Mouse (Mus musculus) embryonic facial prominence, embryonic 14.5 days (tissue): ENCODE results near the gene Hebp1. TPM values are rescaled to one million over a fixed set of nuclear protein-coding genes. Genes with fewer than 3 reads are reported as not detected.

Experiments
- ATAC-seq: fragments of 200-750 bp; cut with Nextera tagmentation; 2 replicates; pipeline ENCODE4 v1.8.0; 2017; ENCODE audit warnings: low read depth, moderate number of reproducible peaks, moderate TSS enrichment
- DNase-seq: peaks from one replicate; pipeline ENCODE4 v3.0.0-alpha.2; 2015; ENCODE audit warnings: low spot score
- H3K27ac ChIP-seq: fragments of 300-500 bp; sonication (generic); replicated peaks from 2 replicates; pipeline ENCODE4 v1.5.1; 2014; ENCODE audit warnings: low read depth, mild to moderate bottlenecking, low read length, moderate library complexity
- H3K27me3 ChIP-seq: fragments of 300-500 bp; sonication (generic); replicated peaks from 2 replicates; pipeline ENCODE4 v1.6.1; 2014; ENCODE audit warnings: low read length; ENCODE audit not compliant: control insufficient read depth, insufficient read depth
- H3K36me3 ChIP-seq: fragments of 300-500 bp; sonication (generic); 2 replicates; pipeline ENCODE4 v1.6.1; 2014; ENCODE audit warnings: low read length, mixed read lengths; ENCODE audit not compliant: control insufficient read depth, insufficient read depth
- H3K4me1 ChIP-seq: fragments of 300-500 bp; sonication (generic); 2 replicates; pipeline ENCODE4 v1.6.1; 2014; ENCODE audit warnings: antibody characterized with exemption, low read length; ENCODE audit not compliant: control insufficient read depth, insufficient read depth
- H3K4me2 ChIP-seq: fragments of 300-500 bp; sonication (generic); 2 replicates; pipeline ENCODE4 v1.6.1; 2014; ENCODE audit warnings: low read depth, mild to moderate bottlenecking, low read length, moderate library complexity, mixed read lengths
- H3K4me3 ChIP-seq: fragments of 300-500 bp; sonication (generic); 2 replicates; pipeline ENCODE4 v1.5.1; 2014; ENCODE audit warnings: low read depth, mild to moderate bottlenecking, low read length
- H3K9ac ChIP-seq: fragments of 300-500 bp; sonication (generic); 2 replicates; pipeline ENCODE4 v1.6.1; 2014; ENCODE audit warnings: low read depth, mild to moderate bottlenecking, low read length, moderate library complexity, mixed read lengths
- H3K9me3 ChIP-seq: fragments of 300-500 bp; sonication (generic); 2 replicates; pipeline ENCODE4 v1.6.1; 2016; ENCODE audit warnings: low read length; ENCODE audit not compliant: control insufficient read depth
- WGBS: fragments of 180-500 bp; shearing (Covaris S2); extraction: QIAGEN DNeasy Blood & Tissue Kit; methylation state at CpG from one replicate; pipeline ENCODE4 v1.1.7; 2014; 5-methylcytosine and 5-hydroxymethylcytosine counted together
- polyA plus RNA-seq: library from polyadenylated mRNA; unstranded; fragments of >200 nt; fragmentation: Nextera tagmentation; extraction: Ambion mirVana; gene quantifications from 2 replicates; pipeline ENCODE4 v1.2.1, GENCODE M21; 2014

Gene Hebp1
- polyA plus RNA-seq, 1 experiment from 2014 or later, result 7.4 TPM

DNA sequence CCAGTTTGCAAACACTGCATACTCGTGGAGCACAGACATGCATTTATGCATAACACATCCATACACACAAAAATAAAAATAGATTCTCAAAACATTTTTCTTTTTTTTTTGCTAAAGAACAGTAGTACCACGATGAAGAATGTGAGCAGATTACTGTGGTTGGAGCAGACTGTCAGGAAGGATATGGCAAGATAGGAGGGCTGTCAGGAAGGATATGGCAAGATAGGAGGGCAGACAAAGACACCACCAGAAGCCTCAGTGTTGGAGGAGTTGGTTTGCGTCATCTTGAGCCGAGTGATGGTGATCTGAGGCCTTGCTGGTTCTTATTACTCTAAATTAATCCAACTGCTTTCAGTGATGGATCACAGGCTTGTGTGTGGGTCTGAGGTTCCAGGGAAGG, 35.0 kb downstream of the Hebp1 start:
- no peak overlapping the region for H3K9ac ChIP-seq
- no peak overlapping the region for H3K4me2 ChIP-seq
- WGBS, result 55% methylated on average over 4 of the region's 4 CpGs
- no peaks in the 10 kb centered on the region for H3K36me3 ChIP-seq
- no peaks in the 10 kb centered on the region for H3K9me3 ChIP-seq
- DNase-seq (no peak), ATAC-seq (no peak)
- H3K4me3 ChIP-seq, result no peak overlapping the region
- H3K4me1 ChIP-seq, result no peaks in the 10 kb centered on the region
- H3K27ac ChIP-seq, result no peak overlapping the region
- no peaks in the 10 kb centered on the region for H3K27me3 ChIP-seq

DNA sequence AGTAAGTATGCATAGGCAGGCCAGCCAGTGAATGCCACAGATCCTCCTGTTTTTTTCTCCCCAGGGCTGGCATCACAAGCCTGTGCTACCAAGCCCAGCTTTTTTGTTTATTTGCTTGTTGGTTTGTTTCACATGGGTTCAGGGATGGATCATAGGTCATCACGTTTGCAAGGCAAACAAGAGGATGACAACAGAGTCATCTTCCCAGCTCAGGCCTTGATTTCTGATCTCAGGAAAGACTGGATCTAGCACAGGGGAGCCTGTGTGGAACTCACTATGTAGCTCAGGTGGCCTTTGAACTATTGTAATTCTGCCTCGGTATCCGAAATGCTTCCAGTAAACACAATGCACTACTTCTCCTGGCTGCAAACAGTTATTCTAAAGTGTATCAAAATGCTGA, 35.5 kb downstream of the Hebp1 start:
- no peaks in the 10 kb centered on the region for H3K36me3 ChIP-seq
- no peaks in the 10 kb centered on the region for H3K9me3 ChIP-seq
- no peaks in the 10 kb centered on the region for H3K4me1 ChIP-seq
- 84% methylated on average over 3 of the region's 3 CpGs for WGBS
- H3K27me3 ChIP-seq, result no peaks in the 10 kb centered on the region
- no peak overlapping the region for H3K27ac ChIP-seq
- DNase-seq, result no peak
- no peak overlapping the region for H3K4me2 ChIP-seq
- no peak for ATAC-seq
- H3K4me3 ChIP-seq, result no peak overlapping the region
- no peak overlapping the region for H3K9ac ChIP-seq

DNA sequence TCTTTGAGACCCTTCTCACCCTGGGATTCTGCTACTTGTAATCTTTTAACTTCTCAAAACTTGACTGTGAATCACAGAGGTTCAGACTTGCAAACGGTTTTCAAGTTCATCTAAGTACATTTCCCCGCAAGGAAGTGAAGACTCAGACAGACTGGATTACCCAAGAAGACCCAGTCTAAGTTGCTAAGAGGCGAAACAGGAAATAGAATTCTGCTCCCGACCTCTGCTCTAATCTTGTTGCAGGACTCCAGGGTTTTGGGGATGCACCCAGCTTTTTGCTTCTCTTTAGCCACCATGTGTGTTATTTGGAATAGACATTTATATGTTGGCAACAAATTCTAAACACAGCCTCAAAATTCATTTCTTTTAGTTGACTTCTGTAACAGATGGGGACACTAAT, 36.5 kb downstream of the Hebp1 start:
- H3K4me3 ChIP-seq, result no peak overlapping the region
- ATAC-seq, result no peak
- 62% methylated on average over 4 of the region's 4 CpGs for WGBS
- H3K27me3 ChIP-seq, result no peaks in the 10 kb centered on the region
- H3K4me1 ChIP-seq, result no peaks in the 10 kb centered on the region
- no peak for DNase-seq
- no peak overlapping the region for H3K4me2 ChIP-seq
- no peak overlapping the region for H3K9ac ChIP-seq
- no peaks in the 10 kb centered on the region for H3K9me3 ChIP-seq
- H3K27ac ChIP-seq, result no peak overlapping the region
- no peaks in the 10 kb centered on the region for H3K36me3 ChIP-seq

DNA sequence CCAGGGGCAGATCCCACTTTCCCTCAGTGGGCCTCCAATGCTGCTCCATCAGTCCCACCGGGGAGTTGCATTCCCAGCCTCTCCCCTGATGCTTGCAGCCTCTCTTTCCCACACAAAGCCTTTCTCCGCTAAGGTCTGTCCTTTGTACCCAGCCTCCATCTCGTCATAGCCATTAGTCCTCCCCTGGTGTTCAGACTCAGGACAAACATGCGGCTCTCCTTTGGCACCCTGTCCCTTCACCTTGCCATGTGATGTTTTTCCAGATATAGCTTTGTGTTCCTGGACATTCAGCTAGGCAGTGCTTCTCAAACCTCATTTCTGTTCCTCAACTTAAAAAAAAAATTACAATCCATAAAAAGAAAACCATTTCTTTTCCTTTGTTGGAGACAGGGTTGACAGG, 39.3 kb downstream of the Hebp1 start:
- H3K4me1 ChIP-seq, result no peaks in the 10 kb centered on the region
- no peak for ATAC-seq
- no peaks in the 10 kb centered on the region for H3K27me3 ChIP-seq
- no peak for DNase-seq
- no peak overlapping the region for H3K27ac ChIP-seq
- H3K36me3 ChIP-seq, result no peaks in the 10 kb centered on the region
- no peak overlapping the region for H3K4me2 ChIP-seq
- 60% methylated on average over 4 of the region's 4 CpGs for whole genome bisulfite sequencing
- no peak overlapping the region for H3K4me3 ChIP-seq
- no peak overlapping the region for H3K9ac ChIP-seq
- H3K9me3 ChIP-seq, result no peaks in the 10 kb centered on the region

DNA sequence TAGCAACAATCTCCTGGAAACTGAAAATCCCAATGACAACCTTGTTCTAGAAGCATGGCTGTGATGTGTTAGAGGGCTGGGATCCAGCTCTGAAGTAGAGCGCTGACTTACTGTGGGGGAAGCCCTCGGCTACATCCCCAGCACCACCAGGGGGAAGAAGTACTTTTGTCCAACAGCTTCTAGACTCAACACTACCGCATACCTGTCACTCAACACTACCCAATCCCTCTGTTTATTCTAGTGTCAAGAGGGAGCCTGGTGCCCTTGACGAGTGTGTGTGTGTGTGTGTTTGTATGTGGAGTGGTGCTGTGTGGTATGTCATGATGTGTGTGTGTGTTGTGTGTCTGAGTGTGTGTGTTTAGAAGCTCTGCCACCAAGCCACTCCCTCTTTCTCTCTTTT, 40.3 kb downstream of the Hebp1 start:
- no peaks in the 10 kb centered on the region for H3K4me1 ChIP-seq
- no peak overlapping the region for H3K4me2 ChIP-seq
- no peak for DNase-seq
- no peak overlapping the region for H3K9ac ChIP-seq
- 0 out of 2 replicates have a peak, but pooled peaks cover 3% of the 10 kb centered on the region for H3K9me3 ChIP-seq
- no peaks in the 10 kb centered on the region for H3K27me3 ChIP-seq
- no peaks in the 10 kb centered on the region for H3K36me3 ChIP-seq
- H3K4me3 ChIP-seq, result no peak overlapping the region
- no peak overlapping the region for H3K27ac ChIP-seq
- ATAC-seq, result no peak
- 55% methylated on average over 4 of the region's 4 CpGs for WGBS

DNA sequence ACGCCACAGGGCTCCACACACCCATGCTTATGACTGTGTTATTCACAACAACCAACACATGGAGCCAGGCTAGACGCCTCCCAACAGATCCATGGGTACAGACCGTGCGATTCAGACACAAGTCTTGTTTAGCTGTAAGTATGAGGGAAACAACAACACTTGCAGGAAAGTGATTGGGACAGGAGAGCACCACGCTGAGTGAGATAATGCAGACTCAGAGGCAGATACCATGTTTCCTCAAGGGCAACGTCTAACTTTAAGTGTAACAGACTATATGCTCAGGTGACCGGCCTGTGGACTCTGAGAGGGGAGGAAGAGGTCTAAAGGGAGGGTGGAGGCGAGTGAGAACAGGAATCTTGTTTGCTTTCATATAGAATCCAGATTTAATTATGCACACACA, 41.2 kb downstream of the Hebp1 start:
- DNase-seq (no peak), ATAC-seq (no peak)
- Histone ChIP-seq H3K9ac (no peak overlapping the region), H3K27me3 (no peaks in the 10 kb centered on the region), H3K9me3 (0 out of 2 replicates have a peak, but pooled peaks cover 3% of the 10 kb centered on the region), H3K27ac (no peak overlapping the region), H3K4me3 (no peak overlapping the region), H3K4me1 (no peaks in the 10 kb centered on the region), H3K4me2 (no peak overlapping the region), H3K36me3 (no peaks in the 10 kb centered on the region)
- 78% methylated on average over 8 of the region's 8 CpGs for WGBS

DNA sequence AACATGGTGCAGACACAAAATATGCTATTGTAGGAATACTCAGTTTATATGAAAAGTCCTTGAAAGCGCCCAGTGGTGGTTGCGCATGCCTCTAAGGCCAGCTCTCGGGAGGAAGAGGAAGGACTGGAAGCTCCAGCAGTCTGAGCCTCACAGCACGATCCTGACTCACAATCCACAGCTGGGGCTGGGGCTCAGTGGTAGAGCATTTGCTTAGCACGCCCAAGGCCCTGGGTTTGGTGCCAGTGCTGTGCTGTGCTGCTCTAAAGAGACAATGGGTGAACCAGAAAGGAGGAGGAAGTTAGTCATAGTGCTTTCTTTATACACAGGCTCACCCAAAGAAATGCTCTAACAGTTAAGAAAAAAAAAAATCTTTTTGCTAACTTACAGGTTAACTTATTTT, 44.1 kb downstream of the Hebp1 start:
- DNase-seq (no peak), ATAC-seq (no peak)
- Histone ChIP-seq H3K36me3 (no peaks in the 10 kb centered on the region), H3K27me3 (no peaks in the 10 kb centered on the region), H3K4me3 (no peak overlapping the region), H3K9me3 (0 out of 2 replicates have a peak, but pooled peaks cover 3% of the 10 kb centered on the region), H3K9ac (no peak overlapping the region), H3K27ac (no peak overlapping the region), H3K4me1 (no peaks in the 10 kb centered on the region), H3K4me2 (no peak overlapping the region)
- 71% methylated on average over 5 of the region's 5 CpGs for WGBS

DNA sequence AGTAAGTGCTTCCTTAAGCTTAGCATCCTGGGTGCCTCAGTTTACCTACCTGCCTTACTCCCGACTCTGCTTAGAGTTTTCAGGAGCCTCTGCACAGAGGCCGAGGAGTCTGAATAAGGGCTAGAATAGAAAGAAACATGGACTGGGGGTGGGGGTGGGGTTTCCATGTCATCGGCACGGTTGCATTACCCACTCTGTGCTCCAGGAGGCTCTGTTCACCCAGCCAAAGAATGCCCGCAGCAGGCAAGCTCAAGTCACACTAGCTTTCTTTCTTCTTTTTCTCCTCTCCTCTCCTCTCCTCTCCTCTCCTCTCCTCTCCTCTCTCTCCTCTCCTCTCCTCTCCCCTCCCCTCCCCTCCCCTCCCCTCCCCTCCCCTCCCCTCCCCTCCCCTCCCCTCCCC, 47.5 kb downstream of the Hebp1 start:
- H3K4me2 ChIP-seq, result no peak overlapping the region
- no peak overlapping the region for H3K27ac ChIP-seq
- 40% methylated on average over 5 of the region's 5 CpGs for WGBS
- no peak overlapping the region for H3K9ac ChIP-seq
- ATAC-seq (no peak), DNase-seq (peak; percentile 38)
- H3K27me3 ChIP-seq, result no peaks in the 10 kb centered on the region
- H3K9me3 ChIP-seq, result 0 out of 2 replicates have a peak, but pooled peaks cover 3% of the 10 kb centered on the region
- H3K36me3 ChIP-seq, result no peaks in the 10 kb centered on the region
- H3K4me1 ChIP-seq, result no peaks in the 10 kb centered on the region
- H3K4me3 ChIP-seq, result no peak overlapping the region

DNA sequence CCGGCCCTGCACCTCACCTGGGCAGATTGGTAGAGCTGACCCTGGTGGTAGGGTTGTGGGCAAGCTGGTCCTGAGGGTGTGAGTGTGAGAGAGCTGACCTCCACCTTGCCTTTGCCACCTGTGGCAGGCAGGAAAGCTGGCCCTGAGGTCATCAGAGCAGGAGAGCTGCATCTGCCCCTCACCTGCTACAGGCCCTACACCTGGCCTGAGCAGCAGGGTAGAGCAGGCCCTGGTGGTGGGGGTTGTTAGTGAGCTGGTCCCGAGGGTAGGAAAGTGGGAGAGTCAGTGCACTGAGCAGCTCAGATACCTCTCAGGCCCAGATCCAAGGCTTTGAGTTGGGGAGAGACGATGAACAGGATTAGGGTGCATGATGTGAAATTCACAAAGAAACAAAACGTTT, 48.1 kb downstream of the Hebp1 start:
- 70% methylated on average over 3 of the region's 4 CpGs for WGBS
- no peaks in the 10 kb centered on the region for H3K36me3 ChIP-seq
- H3K9me3 ChIP-seq, result 0 out of 2 replicates have a peak, but pooled peaks cover 3% of the 10 kb centered on the region
- no peaks in the 10 kb centered on the region for H3K27me3 ChIP-seq
- no peak for ATAC-seq
- no peak overlapping the region for H3K4me3 ChIP-seq
- DNase-seq, result no peak
- no peak overlapping the region for H3K4me2 ChIP-seq
- no peak overlapping the region for H3K9ac ChIP-seq
- H3K4me1 ChIP-seq, result no peaks in the 10 kb centered on the region
- no peak overlapping the region for H3K27ac ChIP-seq
